Mouse (Mus musculus) forebrain, embryonic 10.5 days (tissue): ENCODE data around the gene Sbf2. TPM values are rescaled to one million over a fixed set of nuclear protein-coding genes. Genes with fewer than 3 reads are reported as not detected.

Experiments
- DNase-seq: peaks from one replicate; pipeline ENCODE4 v3.0.0-alpha.2; 2017; ENCODE audit warnings: low spot score; ENCODE audit errors: extremely low spot score
- H3K27ac ChIP-seq: fragments of 300-500 bp; sonication (generic); 2 replicates; pipeline ENCODE4 v1.5.1; 2016; ENCODE audit warnings: mild to moderate bottlenecking
- H3K27me3 ChIP-seq: fragments of 300-500 bp; sonication (generic); 2 replicates; pipeline ENCODE4 v1.6.1; 2016; ENCODE audit warnings: mild to moderate bottlenecking; ENCODE audit not compliant: poor library complexity, severe bottlenecking
- H3K36me3 ChIP-seq: fragments of 300-500 bp; sonication (generic); replicated peaks from 2 replicates; pipeline ENCODE4 v1.6.1; 2016; ENCODE audit warnings: mild to moderate bottlenecking, moderate library complexity
- H3K4me1 ChIP-seq: fragments of 300-500 bp; sonication (generic); 2 replicates; pipeline ENCODE4 v1.6.1; 2016
- H3K4me3 ChIP-seq: fragments of 300-500 bp; sonication (generic); 2 replicates; pipeline ENCODE4 v1.5.1; 2016; ENCODE audit warnings: mild to moderate bottlenecking, moderate library complexity
- H3K9me3 ChIP-seq: fragments of 300-500 bp; sonication (generic); 2 replicates; pipeline ENCODE4 v1.6.1; 2016; ENCODE audit warnings: mild to moderate bottlenecking, moderate library complexity
- WGBS: fragments of 180-500 bp; shearing (Covaris S2); methylation state at CpG from one replicate; pipeline ENCODE4 v1.1.7; 2016; 5-methylcytosine and 5-hydroxymethylcytosine counted together
- polyA plus RNA-seq: library from polyadenylated mRNA; unstranded; fragments of >200 nt; fragmentation: Nextera tagmentation; extraction: Ambion mirVana; gene quantifications from 2 replicates; pipeline ENCODE4 v1.2.1, GENCODE M21; 2016

The Sbf2 gene
- polyA plus RNA-seq, 1 experiment from 2014 or later = 32.3 TPM

GRCm38 (mm10) chr7:110267014-110267413 lies 347.7 kb downstream of the Sbf2 start:
- no peaks in the 10 kb centered on the region for H3K27me3 ChIP-seq
- DNase-seq = no peak
- 0 out of 2 replicates have a peak, but pooled peaks cover 3% of the 10 kb centered on the region for H3K4me1 ChIP-seq
- H3K27ac ChIP-seq = no peak overlapping the region
- no peaks in the 10 kb centered on the region for H3K9me3 ChIP-seq
- peaks cover 34% of the 10 kb centered on the region for H3K36me3 ChIP-seq
- no peak overlapping the region for H3K4me3 ChIP-seq

GRCm38 (mm10) chr7:110265796-110266195 lies 348.9 kb downstream of the Sbf2 start:
- DNase-seq = peak; percentile 77
- Histone ChIP-seq H3K4me1 (no peaks in the 10 kb centered on the region), H3K27ac (no peak overlapping the region), H3K4me3 (no peak overlapping the region), H3K27me3 (no peaks in the 10 kb centered on the region), H3K36me3 (peaks cover 23% of the 10 kb centered on the region), H3K9me3 (no peaks in the 10 kb centered on the region)
- WGBS = 32% methylated on average over 7 of the region's 7 CpGs

GRCm38 (mm10) chr7:110263474-110263873 lies 351.2 kb downstream of the Sbf2 start:
- DNase-seq = no peak
- no peaks in the 10 kb centered on the region for H3K9me3 ChIP-seq
- H3K4me1 ChIP-seq = no peaks in the 10 kb centered on the region
- no peak overlapping the region for H3K4me3 ChIP-seq
- WGBS = 85% methylated on average over 1 of the region's 1 CpGs
- no peak overlapping the region for H3K27ac ChIP-seq
- peaks cover 10% of the 10 kb centered on the region for H3K36me3 ChIP-seq
- H3K27me3 ChIP-seq = no peaks in the 10 kb centered on the region

- WGBS = 84% methylated on average over 1 of the region's 1 CpGs
- no peaks in the 10 kb centered on the region for H3K27me3 ChIP-seq
- H3K36me3 ChIP-seq = peaks cover 10% of the 10 kb centered on the region
- no peak overlapping the region for H3K4me3 ChIP-seq
- no peaks in the 10 kb centered on the region for H3K9me3 ChIP-seq
- no peak overlapping the region for H3K27ac ChIP-seq
- H3K4me1 ChIP-seq = no peaks in the 10 kb centered on the region
- no peak for DNase-seq
Observed at GRCm38 (mm10) chr7:110262661-110263060, 352.1 kb downstream of the Sbf2 start.

GRCm38 (mm10) chr7:110261807-110262206 lies 352.9 kb downstream of the Sbf2 start:
- Histone ChIP-seq H3K27ac (no peak overlapping the region), H3K4me1 (no peaks in the 10 kb centered on the region), H3K27me3 (no peaks in the 10 kb centered on the region), H3K4me3 (no peak overlapping the region), H3K36me3 (peaks cover 4% of the 10 kb centered on the region), H3K9me3 (no peaks in the 10 kb centered on the region)
- no peak for DNase-seq
- WGBS = 86% methylated on average over 4 of the region's 4 CpGs

- Histone ChIP-seq H3K36me3 (peaks cover 3% of the 10 kb centered on the region), H3K27ac (no peak overlapping the region), H3K4me3 (no peak overlapping the region), H3K4me1 (no peaks in the 10 kb centered on the region), H3K27me3 (no peaks in the 10 kb centered on the region), H3K9me3 (no peaks in the 10 kb centered on the region)
- no peak for DNase-seq
- WGBS = 88% methylated on average over 4 of the region's 4 CpGs
Observed at GRCm38 (mm10) chr7:110259966-110260711, 354.6 kb downstream of the Sbf2 start.

- 91% methylated on average over 11 of the region's 11 CpGs for WGBS
- Histone ChIP-seq H3K9me3 (no peaks in the 10 kb centered on the region), H3K27me3 (no peaks in the 10 kb centered on the region), H3K36me3 (peaks cover 5% of the 10 kb centered on the region), H3K27ac (no peak overlapping the region), H3K4me1 (no peaks in the 10 kb centered on the region), H3K4me3 (no peak overlapping the region)
- DNase-seq = no peak
Observed at GRCm38 (mm10) chr7:110258196-110258950, 356.3 kb downstream of the Sbf2 start.

Other genes starting within 250 kb of the Sbf2 start
- gene Adm, start 12.7 kb upstream of the Sbf2 start, polyA plus RNA-seq = 4.1 and 5.2 TPM in 2 replicates
- gene Ampd3, start 153.3 kb upstream of the Sbf2 start, polyA plus RNA-seq = 1.2 and 1.5 TPM in 2 replicates
- gene Rnf141, start 229.5 kb upstream of the Sbf2 start, polyA plus RNA-seq = 25.0 and 26.3 TPM in 2 replicates
- 0.20 and 0.51 TPM in 2 replicates for gene Lyve1, start 248.3 kb upstream of the Sbf2 start, polyA plus RNA-seq